Mouse (Mus musculus) forebrain, embryonic 14.5 days (tissue): Measurements from ENCODE around the gene Hps1. TPM values are rescaled to one million over a fixed set of nuclear protein-coding genes. Genes with fewer than 3 reads are reported as not detected.

Experiments
- ATAC-seq: fragments of 200-750 bp; cut with Nextera tagmentation; 2 replicates; pipeline ENCODE4 v1.8.0; 2017; ENCODE audit warnings: mild to moderate bottlenecking, moderate library complexity
- DNase-seq: peaks from one replicate; pipeline ENCODE4 v3.0.0-alpha.2; 2015; ENCODE audit warnings: low spot score
- H3K27ac ChIP-seq: fragments of 300-500 bp; sonication (generic); 2 replicates; pipeline ENCODE4 v1.5.1; 2014; ENCODE audit warnings: low read depth, mild to moderate bottlenecking, control low read depth, low read length, moderate library complexity
- H3K27me3 ChIP-seq: fragments of 300-500 bp; sonication (generic); replicated peaks from 2 replicates; pipeline ENCODE4 v1.6.1; 2014; ENCODE audit warnings: low read length, control low read depth, mixed read lengths; ENCODE audit not compliant: control insufficient read depth, insufficient read depth
- H3K36me3 ChIP-seq: fragments of 300-500 bp; sonication (generic); 2 replicates; pipeline ENCODE4 v1.6.1; 2014; ENCODE audit warnings: low read length, control low read depth; ENCODE audit not compliant: control insufficient read depth, insufficient read depth
- H3K4me1 ChIP-seq: fragments of 300-500 bp; sonication (generic); 2 replicates; pipeline ENCODE4 v1.6.1; 2014; ENCODE audit warnings: antibody characterized with exemption, low read length, control low read depth; ENCODE audit not compliant: control insufficient read depth, insufficient read depth
- H3K4me2 ChIP-seq: fragments of 300-500 bp; sonication (generic); 2 replicates; pipeline ENCODE4 v1.6.1; 2014; ENCODE audit warnings: mild to moderate bottlenecking, control low read depth, low read length
- H3K4me3 ChIP-seq: fragments of 300-500 bp; sonication (generic); 2 replicates; pipeline ENCODE4 v1.5.1; 2014; ENCODE audit warnings: low read depth, low read length, control low read depth
- H3K9ac ChIP-seq: fragments of 300-500 bp; sonication (generic); 2 replicates; pipeline ENCODE4 v1.6.1; 2014; ENCODE audit warnings: mild to moderate bottlenecking, low read length, control low read depth, moderate library complexity
- H3K9me3 ChIP-seq: fragments of 300-500 bp; sonication (generic); replicated peaks from 2 replicates; pipeline ENCODE4 v1.6.1; 2016; ENCODE audit warnings: low read length, control low read depth, mixed read lengths; ENCODE audit not compliant: control insufficient read depth
- WGBS: fragments of 180-500 bp; shearing (Covaris S2); extraction: QIAGEN DNeasy Blood & Tissue Kit; methylation state at CpG from one replicate; pipeline ENCODE4 v1.1.7; 2014; 5-methylcytosine and 5-hydroxymethylcytosine counted together
- polyA plus RNA-seq: library from polyadenylated mRNA; unstranded; fragments of >200 nt; fragmentation: Nextera tagmentation; extraction: Ambion mirVana; gene quantifications from 2 replicates; pipeline ENCODE4 v1.2.1, GENCODE M21; 2014

Gene Hps1
- polyA plus RNA-seq, 1 experiment from 2014 or later: 8.1 TPM

DNA sequence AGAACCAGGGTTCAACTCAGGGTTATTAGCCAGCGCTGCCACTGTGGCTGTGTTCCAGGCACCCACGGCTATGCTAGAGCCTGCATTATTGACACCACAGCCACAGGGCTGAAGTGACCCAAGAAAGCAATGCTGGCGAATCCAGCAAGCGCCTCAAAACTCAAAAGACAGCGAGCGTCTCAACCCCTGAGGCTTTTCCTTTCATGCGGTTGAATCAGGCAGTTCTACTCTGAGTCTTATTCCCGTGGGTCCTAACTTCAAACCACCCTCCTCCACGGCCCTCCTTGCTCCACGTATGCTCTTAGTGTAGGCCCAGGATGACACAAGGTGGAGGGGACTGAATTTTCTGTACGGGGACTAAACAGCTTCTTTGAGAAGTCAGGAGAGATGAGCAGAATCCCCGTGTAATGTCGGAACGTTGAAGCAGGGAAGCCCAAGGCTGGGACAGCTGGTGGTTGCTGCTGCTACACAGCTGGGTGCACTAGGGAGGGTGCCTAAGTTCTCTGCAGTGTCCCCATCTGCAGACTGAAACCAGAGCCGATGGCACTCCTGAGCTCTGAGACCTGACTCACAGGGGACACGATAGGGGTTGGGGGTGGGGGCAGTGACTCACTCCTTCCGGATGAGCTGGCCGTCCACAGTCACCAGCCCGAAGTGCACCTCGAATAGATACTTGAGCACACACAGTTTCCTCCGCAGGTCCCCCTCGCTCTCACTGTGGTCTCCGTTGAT, 9.5 kb downstream of the Hps1 start:
- no peaks in the 10 kb centered on the region for H3K27me3 ChIP-seq
- WGBS: 84% methylated on average over 23 of the region's 23 CpGs
- ATAC-seq (no peak), DNase-seq (no peak)
- no peak overlapping the region for H3K4me2 ChIP-seq
- H3K4me1 ChIP-seq: no peaks in the 10 kb centered on the region
- H3K27ac ChIP-seq: no peak overlapping the region
- H3K9ac ChIP-seq: no peak overlapping the region
- no peaks in the 10 kb centered on the region for H3K9me3 ChIP-seq
- peaks cover 19% of the 10 kb centered on the region; the same call in 1 of the 2 replicates for H3K36me3 ChIP-seq
- H3K4me3 ChIP-seq: no peak overlapping the region

DNA sequence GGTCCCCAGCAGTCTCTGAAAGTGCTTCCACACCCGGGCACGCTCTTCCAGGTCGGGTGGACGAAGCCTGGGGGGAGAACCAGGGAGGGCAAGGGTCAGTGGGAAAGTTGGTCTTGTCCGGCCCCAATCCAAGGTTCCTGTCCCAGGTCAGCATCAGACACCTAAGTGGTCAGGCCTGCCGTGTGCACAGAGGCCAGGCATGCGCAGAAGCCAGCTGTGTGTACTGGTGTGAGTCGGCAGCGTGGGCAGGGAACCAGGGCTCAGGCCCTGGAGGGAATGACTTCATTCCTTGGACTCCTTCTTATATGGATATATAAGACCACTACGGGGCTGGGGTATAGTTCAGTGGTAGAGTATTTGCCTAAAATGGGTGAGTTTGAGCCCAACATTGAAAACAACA, 10.1 kb downstream of the Hps1 start:
- ATAC-seq: no peak
- 91% methylated on average over 10 of the region's 10 CpGs for WGBS
- no peak overlapping the region for H3K4me2 ChIP-seq
- no peaks in the 10 kb centered on the region for H3K4me1 ChIP-seq
- peaks cover 19% of the 10 kb centered on the region; the same call in 1 of the 2 replicates for H3K36me3 ChIP-seq
- H3K9ac ChIP-seq: no peak overlapping the region
- no peak overlapping the region for H3K4me3 ChIP-seq
- no peak overlapping the region for H3K27ac ChIP-seq
- no peak for DNase-seq
- H3K27me3 ChIP-seq: no peaks in the 10 kb centered on the region
- no peaks in the 10 kb centered on the region for H3K9me3 ChIP-seq

DNA sequence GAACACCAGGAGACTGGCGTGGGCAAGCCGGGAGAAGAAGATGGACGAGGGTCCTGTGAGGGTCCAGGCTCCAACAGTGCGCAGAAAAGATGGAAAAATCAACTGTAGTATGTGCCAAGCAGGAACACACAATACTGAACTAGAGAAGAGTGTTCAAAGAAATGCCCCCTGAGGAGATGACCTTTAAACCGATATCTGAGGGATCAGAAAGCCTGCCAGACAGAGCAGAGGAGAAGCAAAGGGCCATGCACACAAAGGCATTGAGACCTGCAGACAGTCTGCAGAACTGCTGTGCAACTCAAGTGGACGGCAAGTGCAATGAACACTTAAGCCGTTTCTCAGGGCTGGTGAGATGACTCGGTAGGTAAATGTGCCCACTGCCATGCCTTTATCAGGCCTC, 12.4 kb downstream of the Hps1 start:
- H3K4me2 ChIP-seq: no peak overlapping the region

DNA sequence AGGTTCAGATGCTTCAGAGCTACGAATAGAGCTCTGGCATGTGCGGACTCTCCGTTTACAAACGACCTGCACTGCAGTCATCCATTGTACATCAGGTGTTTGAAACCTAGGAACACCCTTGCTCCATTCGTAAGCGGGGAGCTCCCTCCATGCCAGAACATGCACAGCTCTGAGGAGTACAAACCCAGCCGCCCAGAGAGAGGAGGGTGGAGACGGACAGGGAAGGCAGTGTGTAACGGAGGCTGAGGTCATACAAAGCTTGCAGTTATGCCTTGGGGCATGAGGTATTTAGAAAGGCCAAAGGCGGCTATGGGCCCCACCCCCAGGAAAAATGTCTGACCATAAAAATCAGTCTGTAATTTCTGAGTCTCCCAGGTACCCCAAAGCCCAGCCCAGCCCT, 15.4 kb downstream of the Hps1 start:
- Histone ChIP-seq H3K36me3 (peaks cover 10% of the 10 kb centered on the region; the same call in 1 of the 2 replicates), H3K9ac (no peak overlapping the region)
- WGBS: 64% methylated on average over 10 of the region's 10 CpGs

More for the DNA sequence above, 12.4 kb downstream of the Hps1 start:
- Histone ChIP-seq H3K4me1 (no peaks in the 10 kb centered on the region), H3K4me3 (no peak overlapping the region), H3K27me3 (no peaks in the 10 kb centered on the region), H3K27ac (no peak overlapping the region), H3K36me3 (peaks cover 19% of the 10 kb centered on the region; the same call in 1 of the 2 replicates), H3K9ac (no peak overlapping the region), H3K9me3 (no peaks in the 10 kb centered on the region)
- no peak for ATAC-seq
- no peak for DNase-seq
- WGBS: 70% methylated on average over 8 of the region's 8 CpGs

DNA sequence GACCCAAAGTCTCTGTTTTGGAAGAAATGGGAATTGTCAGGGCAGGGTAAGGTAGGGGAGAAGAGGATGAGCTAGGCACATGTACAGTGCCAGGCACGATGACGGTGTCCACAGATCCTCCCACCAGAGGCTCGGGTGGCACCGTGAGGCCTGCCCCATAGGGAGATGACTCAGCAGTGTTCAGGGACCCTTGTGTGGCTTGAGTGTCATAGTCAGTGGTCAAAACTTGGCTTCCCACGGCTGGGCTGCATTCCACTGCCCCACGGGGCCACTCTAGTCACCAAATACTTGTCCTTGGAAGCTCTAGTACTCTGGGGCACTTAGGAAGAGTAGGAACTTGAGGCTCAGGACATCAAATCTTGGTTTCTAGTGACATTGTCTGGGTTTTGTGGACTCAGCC, 23.1 kb downstream of the Hps1 start:
- ATAC-seq (no peak), DNase-seq (no peak)
- Histone ChIP-seq H3K27me3 (no peaks in the 10 kb centered on the region), H3K4me1 (peaks cover 16% of the 10 kb centered on the region), H3K4me2 (no peak overlapping the region), H3K9me3 (no peaks in the 10 kb centered on the region), H3K9ac (no peak overlapping the region), H3K27ac (no peak overlapping the region), H3K4me3 (no peak overlapping the region), H3K36me3 (no peaks in the 10 kb centered on the region)
- WGBS: 92% methylated on average over 6 of the region's 6 CpGs

More for the DNA sequence above, 15.4 kb downstream of the Hps1 start:
- H3K9me3 ChIP-seq: no peaks in the 10 kb centered on the region
- H3K4me2 ChIP-seq: no peak overlapping the region
- no peak overlapping the region for H3K4me3 ChIP-seq
- DNase-seq (no peak), ATAC-seq (no peak)
- H3K27me3 ChIP-seq: no peaks in the 10 kb centered on the region
- no peaks in the 10 kb centered on the region for H3K4me1 ChIP-seq
- no peak overlapping the region for H3K27ac ChIP-seq

DNA sequence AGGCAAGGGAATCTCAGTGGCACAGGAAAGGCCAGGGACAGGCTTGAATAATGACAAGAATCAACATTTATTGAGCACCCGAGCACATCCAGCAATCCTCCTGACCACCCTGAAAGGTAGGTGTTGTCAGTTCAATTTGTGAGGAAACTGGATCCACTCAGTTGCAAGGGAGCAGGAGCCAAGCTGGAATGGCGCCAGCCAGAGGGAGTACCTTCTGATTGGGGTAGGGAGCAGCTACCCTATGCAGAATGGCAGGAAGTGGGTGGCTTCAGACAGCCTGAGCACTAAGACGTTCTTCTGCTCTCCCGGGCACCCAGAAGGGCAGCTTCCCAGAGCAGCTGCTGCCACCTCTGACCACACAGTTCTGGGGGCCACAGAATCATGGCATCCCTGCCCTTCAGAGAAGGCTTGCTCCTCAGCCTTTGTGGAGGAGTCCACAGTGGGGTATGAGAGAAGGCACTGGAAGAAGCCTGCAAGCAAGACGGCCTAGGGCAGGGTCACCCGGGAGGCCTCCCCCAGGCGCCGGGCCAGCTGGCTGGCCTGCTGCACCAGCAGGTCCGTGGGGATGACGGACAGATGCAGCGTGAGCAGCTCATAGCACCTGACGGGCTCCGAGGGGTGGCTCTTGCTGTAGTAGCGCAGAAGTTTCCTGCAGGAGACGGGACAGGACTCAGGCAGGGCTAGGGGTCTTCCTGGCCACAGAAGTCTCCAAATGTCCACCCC, 24.5 kb downstream of the Hps1 start:
- no peak overlapping the region for H3K9ac ChIP-seq
- H3K36me3 ChIP-seq: no peaks in the 10 kb centered on the region
- WGBS: 70% methylated on average over 15 of the region's 15 CpGs
- ATAC-seq (no peak), DNase-seq (peak; percentile 39)
- no peak overlapping the region for H3K27ac ChIP-seq
- H3K27me3 ChIP-seq: no peaks in the 10 kb centered on the region
- no peak overlapping the region for H3K4me2 ChIP-seq
- no peak overlapping the region for H3K4me3 ChIP-seq
- no peaks in the 10 kb centered on the region for H3K9me3 ChIP-seq
- peaks cover 16% of the 10 kb centered on the region for H3K4me1 ChIP-seq

DNA sequence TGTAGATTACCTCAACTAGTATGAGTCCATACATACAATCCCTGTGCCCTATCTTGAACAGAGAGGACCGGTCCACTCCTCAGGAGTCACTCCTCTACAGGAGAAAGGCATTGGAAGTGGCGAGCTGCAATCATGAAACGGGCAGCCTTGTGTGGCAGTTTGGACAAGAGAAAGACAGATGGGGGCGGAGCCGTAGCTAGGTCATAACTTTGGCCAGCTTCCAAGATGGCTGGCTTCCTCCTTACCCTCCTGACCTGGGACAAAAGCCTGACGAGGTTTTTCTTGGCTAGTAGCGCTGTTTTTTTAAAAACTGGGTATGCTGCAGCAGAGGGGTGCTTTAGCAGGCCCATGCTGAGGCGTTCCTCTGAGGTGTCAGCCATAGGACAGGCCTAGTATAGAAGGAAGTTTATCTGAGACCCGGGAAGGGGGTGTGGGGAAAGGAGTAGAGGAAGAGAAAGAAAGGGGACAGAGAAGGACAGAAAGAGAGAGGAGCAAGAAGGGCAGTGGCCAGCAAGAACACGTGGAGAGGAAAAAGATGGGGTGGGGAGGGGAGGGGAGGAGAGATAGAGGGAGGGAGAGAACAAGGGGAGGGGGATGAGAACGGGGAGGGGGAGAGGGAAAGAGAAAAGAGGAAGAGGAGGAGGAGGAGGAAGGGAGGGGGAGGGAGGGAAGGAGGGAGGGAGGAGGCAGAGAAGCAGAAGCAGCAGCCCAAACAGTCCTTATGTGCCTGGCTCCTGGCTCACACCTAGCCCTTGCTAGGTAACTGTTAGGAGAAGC, 26.4 kb downstream of the Hps1 start:
- Histone ChIP-seq H3K9ac (no peak overlapping the region; the same call in 1 of the 2 replicates), H3K27ac (no peak overlapping the region; the same call in 1 of the 2 replicates), H3K9me3 (no peaks in the 10 kb centered on the region), H3K4me3 (no peak overlapping the region), H3K27me3 (no peaks in the 10 kb centered on the region), H3K4me1 (peaks cover 16% of the 10 kb centered on the region), H3K4me2 (peak overlapping the region; percentile 64), H3K36me3 (no peaks in the 10 kb centered on the region)
- DNase-seq (peak; percentile 67), ATAC-seq (peak; percentile 15; the same call in 1 of the 2 replicates)
- WGBS: 19% methylated on average over 11 of the region's 11 CpGs

DNA sequence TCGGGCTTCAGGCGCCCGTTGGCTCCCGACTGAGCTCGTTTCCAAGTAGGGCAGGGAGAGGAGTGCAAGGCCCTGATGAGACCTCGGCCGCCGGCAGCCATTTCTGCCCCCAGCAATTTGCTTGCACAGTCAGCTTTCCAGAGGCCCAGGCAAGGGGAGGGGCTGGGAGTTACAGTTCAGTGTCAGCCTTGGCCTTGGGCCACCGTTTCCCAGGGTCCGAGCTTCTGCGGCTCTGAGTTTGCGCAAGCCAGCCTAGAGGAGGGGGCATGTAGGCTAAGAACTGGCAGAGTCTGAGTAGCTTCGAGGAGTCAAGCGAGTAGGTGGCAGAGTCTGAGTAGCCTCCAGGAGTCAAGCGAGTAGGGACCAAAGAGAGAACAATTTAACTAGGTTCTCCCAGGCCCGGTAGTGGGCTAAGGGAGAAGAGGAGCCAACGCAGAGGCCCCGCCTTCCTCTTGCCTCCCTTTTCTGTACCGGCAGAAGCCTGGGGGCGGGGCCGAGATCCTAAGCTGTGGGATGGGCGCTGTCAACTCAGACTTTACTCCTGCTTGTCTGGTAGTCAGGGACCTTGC, 27.3 kb downstream of the Hps1 start, which contains the start of gene Pyroxd2:
Gene Pyroxd2, minus strand, starts transcription at position 413 of the 569 bp plus-strand sequence.
- 2% methylated on average over 22 of the region's 22 CpGs for WGBS
- ATAC-seq: peak; percentile 88
- H3K9me3 ChIP-seq: no peaks in the 10 kb centered on the region

More for the DNA sequence above, 27.3 kb downstream of the Hps1 start, which contains the start of gene Pyroxd2:
- Histone ChIP-seq H3K4me3 (peak within 1 kb of the TSS; percentile 32), H3K4me1 (peaks cover 16% of the 10 kb centered on the region), H3K27ac (peak within 1 kb of the TSS; percentile 71), H3K36me3 (no peaks in the 10 kb centered on the region), H3K4me2 (peak within 1 kb of the TSS; percentile 64), H3K27me3 (no peaks in the 10 kb centered on the region), H3K9ac (peak within 1 kb of the TSS; percentile 67)
- DNase-seq: peak; percentile 90
